Mouse (Mus musculus): ENCODE data around the gene Tspyl4. TPM values are rescaled to one million over a fixed set of nuclear protein-coding genes. Genes with fewer than 3 reads are reported as not detected.
"Not testable (repeated sequence)": the region's sequence is repeated elsewhere in the genome, so short reads cannot be mapped to it uniquely, and the experiment has no call there.

Gene Tspyl4
- 100 to 1,000 TPM; 232 to 256 TPM for total RNA-seq (2021)

GRCm38 (mm10) chr10:34297299-34297979, at the start of gene Tspyl4:
Gene Tspyl4 (plus strand): TSS chr10:34297442.
- intact Hi-C loops (cut with DNase I): no loop called here
- DNase-seq: peak; percentile 94

- intact Hi-C loops (cut with DNase I): no loop called here
- no peak for DNase-seq
Measured at GRCm38 (mm10) chr10:34247757-34248156, 49.5 kb upstream of the Tspyl4 start.

DNA sequence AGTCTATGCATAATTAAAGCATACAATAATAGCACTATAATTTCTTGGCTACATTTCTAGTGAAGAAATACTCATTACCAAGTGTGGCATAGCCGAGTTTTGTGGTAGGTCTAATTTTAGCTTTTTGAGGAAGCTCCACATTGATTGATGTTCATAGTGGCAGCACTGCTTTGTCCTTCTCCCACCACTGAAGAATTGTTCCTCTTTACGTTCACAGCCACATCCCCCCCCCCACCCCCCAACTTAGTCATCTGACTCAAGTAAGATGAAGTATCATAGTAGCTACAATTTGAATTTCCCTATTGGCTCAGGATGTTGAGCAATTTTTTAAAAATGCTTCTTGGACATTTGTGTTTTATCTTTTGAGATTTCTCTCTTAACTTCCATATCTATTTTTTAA, 47.6 kb upstream of the Tspyl4 start:
- intact Hi-C loops (cut with DNase I): no loop called here
- DNase-seq: no peak

DNA sequence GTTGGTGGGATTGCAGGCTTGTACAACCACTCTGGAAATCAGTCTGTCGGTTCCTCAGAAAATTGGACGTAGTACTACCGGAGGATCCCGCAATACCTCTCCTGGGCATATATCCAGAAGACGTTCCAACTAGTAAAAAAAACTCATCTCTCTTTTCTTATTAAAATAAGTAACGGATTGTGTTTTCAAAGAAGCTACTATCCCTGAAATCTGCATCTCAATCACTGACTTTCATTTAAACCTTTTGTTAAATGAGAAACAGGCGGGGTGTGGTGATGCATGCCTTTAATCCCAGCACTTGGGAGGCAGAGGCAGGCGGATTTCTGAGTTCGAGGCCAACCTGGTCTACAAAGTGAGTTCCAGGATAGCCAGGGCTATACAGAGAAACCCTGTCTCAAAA, 44.4 kb upstream of the Tspyl4 start:
- DNase-seq; intact Hi-C loops (cut with DNase I): not testable (repeated sequence)

GRCm38 (mm10) chr10:34265106-34265505, 32.1 kb upstream of the Tspyl4 start:
- intact Hi-C loops (cut with DNase I): no loop called here
- DNase-seq: no peak

DNA sequence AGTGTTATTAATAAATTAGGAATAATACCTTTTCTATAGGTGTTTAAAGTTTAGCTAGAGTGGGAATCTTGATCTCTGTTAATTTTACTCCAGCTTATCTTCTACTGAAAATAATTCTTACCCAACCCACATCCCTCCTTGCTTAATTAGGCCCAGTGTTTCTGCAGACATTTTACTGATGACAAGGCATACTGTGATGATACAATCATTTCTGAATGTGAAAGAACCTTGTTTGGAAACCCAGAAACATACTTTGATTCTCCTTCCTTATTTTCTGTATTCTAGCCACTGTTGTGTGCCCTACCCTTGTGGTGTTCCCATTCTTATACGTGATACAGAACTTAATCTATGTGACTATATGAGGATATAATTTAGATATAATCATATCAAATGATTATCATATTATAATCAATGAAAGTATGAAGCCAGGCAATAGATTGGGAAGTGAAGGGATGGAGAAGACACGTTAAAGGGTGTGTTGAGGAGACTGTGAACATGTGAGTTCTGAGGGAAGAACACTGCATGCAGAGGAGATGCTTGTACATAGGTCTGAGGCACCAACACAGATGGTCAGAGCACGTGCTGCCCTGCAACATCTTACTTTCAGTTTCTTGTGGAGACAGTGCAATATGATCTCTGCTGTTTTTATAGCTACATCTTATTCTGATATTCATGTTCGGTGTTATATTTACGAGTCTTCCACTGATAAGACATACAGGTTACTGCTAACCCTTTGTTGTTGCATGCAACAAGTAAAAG, 29.8 kb upstream of the Tspyl4 start:
- intact Hi-C loops (cut with DNase I): no loop called here
- no peak for DNase-seq

GRCm38 (mm10) chr10:34271681-34272080, 25.6 kb upstream of the Tspyl4 start:
- intact Hi-C loops (cut with DNase I): no loop called here
- peak; percentile 15 for DNase-seq

GRCm38 (mm10) chr10:34280591-34281175, 16.6 kb upstream of the Tspyl4 start:
- peak; percentile 28 for DNase-seq
- intact Hi-C loops (cut with DNase I): loop anchor here (5.0 kb wide), 1 partner anchor 243 kb away; the partner anchor contains the start of gene Trappc3l

DNA sequence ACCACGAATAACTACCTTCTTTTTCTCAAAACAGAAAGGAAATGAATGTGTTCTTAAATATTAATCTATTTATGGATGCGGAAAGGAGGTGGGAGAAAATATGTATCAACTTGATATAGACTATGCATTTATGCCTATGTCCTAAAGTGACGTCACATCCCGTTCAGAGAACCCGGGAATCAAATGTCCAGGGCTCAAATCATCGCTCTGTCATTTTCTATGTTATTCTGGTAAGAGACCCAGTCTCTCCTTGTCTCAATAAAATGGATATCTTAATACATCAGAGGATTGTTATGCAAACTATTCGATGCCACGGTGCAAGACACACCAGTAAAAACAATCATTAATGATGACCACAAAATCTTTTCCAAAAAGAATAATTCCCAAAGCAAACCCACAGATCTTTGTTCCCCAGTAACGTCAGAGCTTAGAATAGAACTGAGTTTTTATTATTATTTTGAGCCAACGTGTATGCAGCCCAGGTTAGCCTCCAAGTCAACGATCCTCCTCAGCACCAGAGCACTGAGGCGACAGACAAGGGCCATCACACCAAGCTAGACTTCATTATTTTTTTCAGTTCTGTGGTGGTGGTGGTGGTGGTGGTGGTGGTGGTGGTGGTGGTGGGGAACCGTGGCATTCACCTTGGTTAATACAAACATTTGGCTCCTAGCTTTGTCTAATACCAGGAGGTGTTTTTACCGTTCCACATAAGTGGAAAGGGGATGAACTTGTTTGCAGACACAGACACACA, 15.9 kb upstream of the Tspyl4 start:
- intact Hi-C loops (cut with DNase I): loop anchor here (5.0 kb wide), 1 partner anchor 244 kb away; the partner anchor contains the start of gene Trappc3l
- DNase-seq: no peak

GRCm38 (mm10) chr10:34281962-34282388, 15.3 kb upstream of the Tspyl4 start, which contains the start of gene Tspyl1:
Gene Tspyl1 (plus strand): TSS chr10:34282190.
- peak; percentile 98 for DNase-seq
- intact Hi-C loops (cut with DNase I): loop anchor here (5.0 kb wide), 1 partner anchor 245 kb away; the partner anchor contains the start of gene Trappc3l

DNA sequence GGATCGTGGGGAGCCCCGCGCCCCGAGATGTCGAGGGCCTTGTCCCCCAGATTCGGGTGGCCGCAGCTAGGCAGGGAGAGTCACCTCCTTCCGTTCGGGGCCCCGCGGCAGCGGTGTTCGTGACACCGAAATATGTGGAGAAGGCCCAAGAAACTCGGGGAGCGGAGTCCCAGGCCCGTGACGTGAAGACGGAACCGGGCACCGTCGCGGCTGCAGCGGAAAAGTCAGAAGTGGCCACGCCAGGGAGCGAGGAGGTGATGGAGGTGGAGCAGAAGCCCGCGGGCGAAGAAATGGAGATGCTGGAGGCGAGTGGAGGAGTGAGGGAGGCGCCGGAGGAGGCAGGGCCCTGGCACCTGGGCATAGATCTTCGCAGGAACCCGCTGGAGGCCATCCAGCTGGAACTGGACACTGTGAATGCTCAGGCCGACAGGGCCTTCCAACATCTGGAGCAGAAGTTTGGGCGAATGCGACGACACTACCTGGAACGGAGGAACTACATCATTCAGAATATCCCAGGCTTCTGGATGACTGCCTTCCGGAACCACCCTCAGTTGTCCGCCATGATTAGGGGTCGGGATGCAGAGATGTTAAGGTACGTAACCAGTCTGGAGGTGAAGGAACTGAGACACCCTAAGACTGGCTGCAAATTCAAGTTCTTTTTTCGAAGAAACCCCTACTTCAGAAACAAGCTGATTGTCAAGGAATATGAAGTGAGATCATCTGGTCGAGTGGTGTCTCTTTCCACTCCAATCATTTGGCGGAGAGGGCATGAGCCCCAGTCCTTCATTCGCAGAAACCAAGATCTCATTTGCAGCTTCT, 14.6 kb upstream of the Tspyl4 start:
- intact Hi-C loops (cut with DNase I): loop anchor here (5.0 kb wide), 1 partner anchor 245 kb away; the partner anchor contains the start of gene Trappc3l
- DNase-seq: peak; percentile 56

DNA sequence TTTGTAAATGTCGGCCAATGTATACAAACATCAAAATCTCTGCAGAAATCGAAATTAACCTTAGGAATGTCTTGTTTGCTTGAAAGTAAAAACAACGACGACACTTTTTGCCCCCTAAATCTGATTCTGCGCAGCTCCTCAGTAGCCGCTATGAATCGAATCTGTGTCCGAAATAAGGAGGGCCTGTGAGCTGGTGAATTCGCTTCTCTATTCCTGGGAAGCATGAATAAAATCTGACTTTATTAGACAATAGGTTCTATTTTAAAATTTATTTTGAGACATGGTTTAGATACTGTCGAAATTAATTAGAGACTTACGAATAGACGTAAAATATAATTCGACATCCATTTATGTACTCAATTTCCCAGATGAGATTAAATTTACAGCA, 337 bp upstream of the Tspyl4 start:
- intact Hi-C loops (cut with DNase I): no loop called here

DNA sequence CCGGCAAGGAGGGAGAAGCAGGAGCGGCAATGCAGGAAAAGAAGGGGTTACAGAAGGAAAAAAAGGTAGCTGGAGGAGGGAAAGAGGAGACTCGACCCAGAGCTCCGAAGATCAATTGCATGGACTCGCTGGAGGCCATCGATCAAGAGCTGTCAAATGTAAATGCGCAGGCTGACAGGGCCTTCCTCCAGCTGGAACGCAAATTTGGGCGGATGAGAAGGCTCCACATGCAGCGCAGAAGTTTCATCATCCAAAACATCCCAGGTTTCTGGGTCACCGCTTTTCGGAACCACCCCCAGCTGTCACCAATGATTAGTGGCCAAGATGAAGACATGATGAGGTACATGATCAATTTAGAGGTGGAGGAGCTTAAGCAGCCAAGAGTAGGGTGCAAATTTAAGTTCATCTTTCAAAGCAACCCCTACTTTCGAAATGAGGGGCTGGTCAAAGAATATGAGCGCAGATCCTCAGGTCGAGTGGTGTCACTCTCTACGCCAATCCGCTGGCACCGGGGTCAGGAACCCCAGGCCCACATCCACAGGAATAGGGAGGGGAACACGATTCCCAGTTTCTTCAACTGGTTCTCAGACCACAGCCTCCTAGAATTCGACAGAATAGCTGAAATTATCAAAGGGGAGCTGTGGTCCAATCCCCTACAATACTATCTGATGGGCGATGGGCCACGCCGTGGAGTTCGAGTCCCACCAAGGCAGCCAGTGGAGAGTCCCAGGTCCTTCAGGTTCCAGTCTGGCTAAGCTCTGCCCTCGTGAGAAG, 925 bp downstream of the Tspyl4 start:
- intact Hi-C loops (cut with DNase I): no loop called here

More for the DNA sequence above, 337 bp upstream of the Tspyl4 start:
- DNase-seq: no peak

GRCm38 (mm10) chr10:34300368-34300767, 3.1 kb downstream of the Tspyl4 start:
- DNase-seq: no peak
- intact Hi-C loops (cut with DNase I): no loop called here

More for the DNA sequence above, 925 bp downstream of the Tspyl4 start:
- DNase-seq: no peak

DNA sequence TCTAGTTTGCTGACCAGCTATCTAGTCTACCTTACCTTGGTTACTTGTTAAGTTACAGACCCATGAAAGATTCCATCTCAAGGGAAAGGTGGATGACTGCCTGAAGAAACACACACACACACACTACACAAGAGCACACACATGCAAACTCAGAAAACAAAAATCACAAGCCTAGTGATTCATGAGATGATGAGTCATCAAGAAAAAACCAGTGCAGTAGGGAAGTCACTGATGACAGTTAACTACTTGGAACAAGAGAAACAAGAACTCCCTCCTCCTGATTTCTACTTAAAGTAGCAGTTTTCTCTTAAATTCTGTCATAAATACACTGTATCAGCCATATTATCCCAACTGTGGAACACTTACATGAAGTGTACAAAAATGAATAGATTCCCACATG, 9.8 kb downstream of the Tspyl4 start:
- intact Hi-C loops (cut with DNase I): no loop called here
- DNase-seq: no peak

GRCm38 (mm10) chr10:34309915-34310685, 12.9 kb downstream of the Tspyl4 start:
- no peak for DNase-seq
- intact Hi-C loops (cut with DNase I): no loop called here

GRCm38 (mm10) chr10:34312536-34312935, 15.3 kb downstream of the Tspyl4 start:
- intact Hi-C loops (cut with DNase I): no loop called here

GRCm38 (mm10) chr10:34316571-34317216, 19.5 kb downstream of the Tspyl4 start:
- DNase-seq: peak; percentile 69
- intact Hi-C loops (cut with DNase I): no loop called here

More at GRCm38 (mm10) chr10:34312536-34312935, 15.3 kb downstream of the Tspyl4 start:
- no peak for DNase-seq
